Mouse (Mus musculus) heart, embryonic 16.5 days (tissue): ENCODE measurements at regions not wholly inside any gene's neighbourhood (a gene's known extent, or its start where the extent isn't known, plus 50 kb on each side); places are given as distances from the start of the nearest gene placed in this dataset.

Experiments used
- ATAC-seq: fragments of 200-750 bp; cut with Nextera tagmentation; replicated peaks from 2 replicates; pipeline ENCODE4 v1.8.0; 2017; ENCODE audit warnings: moderate number of reproducible peaks; ENCODE audit not compliant: insufficient read depth, low FRiP score; ENCODE audit errors: extremely low read depth
- H3K27ac ChIP-seq: fragments of 300-500 bp; sonication (generic); 2 replicates; pipeline ENCODE4 v1.5.1; 2014; ENCODE audit warnings: mild to moderate bottlenecking, low read length, control low read depth, moderate library complexity
- H3K27me3 ChIP-seq: fragments of 300-500 bp; sonication (generic); 2 replicates; pipeline ENCODE4 v1.6.1; 2014; ENCODE audit warnings: low read length, mixed read lengths; ENCODE audit not compliant: control insufficient read depth, insufficient read depth
- H3K36me3 ChIP-seq: fragments of 300-500 bp; sonication (generic); 2 replicates; pipeline ENCODE4 v1.6.1; 2014; ENCODE audit not compliant: control insufficient read depth, insufficient read depth
- H3K4me1 ChIP-seq: fragments of 300-500 bp; sonication (generic); 2 replicates; pipeline ENCODE4 v1.6.1; 2014; ENCODE audit warnings: low read length, mixed read lengths; ENCODE audit not compliant: control insufficient read depth, insufficient read depth
- H3K4me2 ChIP-seq: fragments of 300-500 bp; sonication (generic); 2 replicates; pipeline ENCODE4 v1.6.1; 2014; ENCODE audit warnings: low read depth, mild to moderate bottlenecking, control low read depth, low read length
- H3K4me3 ChIP-seq: fragments of 300-500 bp; sonication (generic); 2 replicates; pipeline ENCODE4 v1.5.1; 2014; ENCODE audit warnings: mild to moderate bottlenecking, control low read depth, low read length
- H3K9ac ChIP-seq: fragments of 300-500 bp; sonication (generic); 2 replicates; pipeline ENCODE4 v1.6.1; 2014; ENCODE audit warnings: low read length, control low read depth
- H3K9me3 ChIP-seq: fragments of 300-500 bp; sonication (generic); replicated peaks from 2 replicates; pipeline ENCODE4 v1.6.1; 2016; ENCODE audit warnings: low read length; ENCODE audit not compliant: control insufficient read depth
- WGBS: fragments of 180-500 bp; shearing (Covaris S2); extraction: QIAGEN DNeasy Blood & Tissue Kit; methylation state at CpG from one replicate; pipeline ENCODE4 v1.1.7; 2014; 5-methylcytosine and 5-hydroxymethylcytosine counted together

- Histone ChIP-seq H3K36me3 (no peaks in the 10 kb centered on the region), H3K4me3 (no peak overlapping the region), H3K27ac (peak overlapping the region; percentile 14; the same call in 1 of the 2 replicates), H3K9me3 (no peaks in the 10 kb centered on the region), H3K4me2 (peak overlapping the region; percentile 26; the same call in 1 of the 2 replicates), H3K27me3 (no peaks in the 10 kb centered on the region), H3K9ac (peak overlapping the region; percentile 43), H3K4me1 (peaks cover 10% of the 10 kb centered on the region)
- 16% methylated on average over 5 of the region's 5 CpGs for WGBS
- no peak for ATAC-seq
Measured at GRCm38 (mm10) chr2:50810336-50811066, 338.4 kb downstream of the Rnd3 start.

DNA sequence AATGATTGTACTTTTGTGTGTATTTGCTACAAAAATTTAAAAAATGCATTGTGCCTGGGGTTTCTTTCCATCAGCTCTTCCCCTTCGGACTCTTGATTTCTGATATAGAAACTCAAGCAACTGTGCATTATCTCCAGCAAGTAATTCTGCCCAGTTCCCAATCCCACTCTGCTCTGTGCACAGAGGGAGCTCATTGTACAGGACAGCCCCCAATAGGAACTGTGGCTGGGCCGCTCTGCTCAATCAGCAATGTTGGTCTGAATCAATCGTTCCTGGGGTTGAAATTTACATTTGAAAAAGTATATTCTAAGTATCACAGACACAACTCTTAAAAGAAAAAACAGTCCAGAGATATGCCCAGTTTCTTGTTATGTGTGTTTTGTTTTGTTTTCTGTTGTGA is 339.1 kb downstream of the Rnd3 start:
- H3K4me2 ChIP-seq = no peak overlapping the region
- no peaks in the 10 kb centered on the region for H3K36me3 ChIP-seq
- ATAC-seq = no peak
- no peaks in the 10 kb centered on the region for H3K9me3 ChIP-seq
- no peak overlapping the region for H3K9ac ChIP-seq
- H3K27me3 ChIP-seq = no peaks in the 10 kb centered on the region
- 66% methylated on average over 3 of the region's 3 CpGs for WGBS
- no peak overlapping the region for H3K27ac ChIP-seq
- H3K4me1 ChIP-seq = peaks cover 10% of the 10 kb centered on the region
- no peak overlapping the region for H3K4me3 ChIP-seq

DNA sequence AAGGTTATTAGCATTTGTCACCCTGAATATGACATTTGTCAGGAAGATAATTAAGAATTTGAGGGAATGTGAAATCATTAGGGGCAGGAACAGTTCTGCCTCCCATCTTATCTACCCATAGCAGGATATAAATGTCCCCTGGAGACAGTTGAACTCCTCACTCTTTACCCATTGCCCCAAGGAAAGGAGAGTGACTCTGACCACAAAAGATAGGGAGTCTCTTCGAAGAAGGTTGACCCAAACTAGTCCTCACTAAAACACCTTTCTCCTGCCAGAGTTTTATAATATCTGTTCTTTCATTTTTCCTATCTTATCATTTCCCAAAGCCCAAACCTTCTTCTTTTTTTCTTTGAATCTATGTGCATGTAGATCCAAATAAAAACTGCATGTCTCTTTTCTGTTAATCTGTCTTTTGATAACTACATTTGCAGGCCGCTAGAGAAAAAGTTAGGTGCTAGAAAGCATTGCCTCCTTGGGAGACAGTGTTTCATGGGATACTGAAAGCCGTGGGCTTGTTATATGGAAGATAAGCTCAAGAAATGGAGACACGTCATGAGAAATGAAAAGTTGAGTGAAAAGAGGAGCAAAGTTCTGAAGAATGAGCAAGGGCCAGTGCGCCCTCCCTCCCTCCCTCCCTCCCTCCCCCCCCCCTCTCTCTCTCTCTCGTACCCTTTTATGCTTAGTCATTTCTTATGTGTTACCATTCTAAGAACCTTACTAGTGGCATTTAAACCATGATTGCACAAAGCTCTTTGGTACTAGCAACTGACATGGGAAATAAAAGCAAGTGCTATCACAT is 341.6 kb downstream of the Rnd3 start:
- Histone ChIP-seq H3K36me3 (no peaks in the 10 kb centered on the region), H3K9me3 (no peaks in the 10 kb centered on the region), H3K4me3 (no peak overlapping the region), H3K4me2 (no peak overlapping the region), H3K27ac (no peak overlapping the region), H3K9ac (no peak overlapping the region), H3K4me1 (peaks cover 7% of the 10 kb centered on the region; the same call in 1 of the 2 replicates), H3K27me3 (no peaks in the 10 kb centered on the region)
- WGBS = 69% methylated on average over 6 of the region's 6 CpGs
- no peak for ATAC-seq

GRCm38 (mm10) chr2:50805645-50806044 is 343.3 kb downstream of the Rnd3 start:
- Histone ChIP-seq H3K9ac (no peak overlapping the region), H3K4me2 (no peak overlapping the region), H3K4me3 (no peak overlapping the region), H3K27ac (no peak overlapping the region), H3K4me1 (peaks cover 5% of the 10 kb centered on the region; the same call in 1 of the 2 replicates), H3K27me3 (no peaks in the 10 kb centered on the region), H3K36me3 (no peaks in the 10 kb centered on the region), H3K9me3 (no peaks in the 10 kb centered on the region)
- ATAC-seq = no peak
- WGBS = 72% methylated on average over 3 of the region's 3 CpGs

DNA sequence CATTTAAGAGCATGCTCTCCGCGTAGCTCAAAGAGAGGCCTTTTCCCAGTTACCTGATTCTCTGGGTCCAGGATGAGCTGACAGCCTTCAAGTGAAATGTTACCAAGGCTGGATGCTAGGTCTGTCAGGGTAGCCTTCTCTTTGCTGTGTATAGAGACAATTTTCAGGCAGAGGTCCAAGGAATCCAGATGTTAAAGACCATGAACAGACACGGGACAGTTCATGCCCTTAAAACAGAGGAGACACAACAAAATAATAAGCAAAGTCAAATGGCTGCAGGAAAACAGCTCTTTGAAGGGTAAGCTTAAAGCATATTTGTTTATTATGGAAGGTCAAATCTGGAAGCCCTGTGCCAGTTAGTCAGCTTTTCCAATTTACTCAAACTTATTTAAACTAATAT is 352.8 kb downstream of the Rnd3 start:
- ATAC-seq = no peak
- H3K9me3 ChIP-seq = no peaks in the 10 kb centered on the region
- H3K36me3 ChIP-seq = no peaks in the 10 kb centered on the region
- H3K4me3 ChIP-seq = no peak overlapping the region
- WGBS = 75% methylated on average over 3 of the region's 3 CpGs
- no peaks in the 10 kb centered on the region for H3K4me1 ChIP-seq
- H3K4me2 ChIP-seq = no peak overlapping the region
- no peaks in the 10 kb centered on the region for H3K27me3 ChIP-seq
- H3K27ac ChIP-seq = no peak overlapping the region
- H3K9ac ChIP-seq = no peak overlapping the region

DNA sequence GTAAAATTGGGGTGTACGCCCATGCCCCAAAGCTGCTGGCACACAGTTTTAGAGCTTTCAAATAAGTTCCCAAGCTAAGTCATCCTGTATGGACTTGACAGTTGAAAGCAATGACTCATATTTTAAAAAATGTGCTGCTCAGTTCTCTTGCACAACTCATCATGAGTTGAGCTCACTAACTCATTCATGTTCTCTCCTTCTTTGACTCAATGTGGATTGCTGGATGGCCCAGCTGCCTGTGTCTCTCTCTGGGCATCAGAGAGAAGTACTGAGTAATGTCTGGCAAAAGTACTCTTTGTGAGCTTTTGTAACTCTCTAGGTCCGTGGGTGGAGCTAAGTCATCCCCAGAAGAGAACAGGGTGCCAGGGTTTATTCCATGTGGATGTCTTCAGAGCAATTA is 355.3 kb downstream of the Rnd3 start:
- Histone ChIP-seq H3K36me3 (no peaks in the 10 kb centered on the region), H3K27ac (no peak overlapping the region), H3K4me1 (no peaks in the 10 kb centered on the region), H3K4me3 (no peak overlapping the region), H3K4me2 (no peak overlapping the region), H3K27me3 (no peaks in the 10 kb centered on the region), H3K9ac (no peak overlapping the region), H3K9me3 (no peaks in the 10 kb centered on the region)
- no peak for ATAC-seq
- WGBS = 81% methylated on average over 2 of the region's 2 CpGs

- Histone ChIP-seq H3K9me3 (no peaks in the 10 kb centered on the region), H3K4me2 (no peak overlapping the region), H3K4me1 (no peaks in the 10 kb centered on the region), H3K27ac (no peak overlapping the region), H3K9ac (no peak overlapping the region), H3K4me3 (no peak overlapping the region), H3K36me3 (no peaks in the 10 kb centered on the region), H3K27me3 (no peaks in the 10 kb centered on the region)
- 91% methylated on average over 1 of the region's 1 CpGs for WGBS
- no peak for ATAC-seq
Measured at GRCm38 (mm10) chr2:50793067-50793466, 355.8 kb downstream of the Rnd3 start.

GRCm38 (mm10) chr2:50789051-50789651 is 359.8 kb downstream of the Rnd3 start:
- Histone ChIP-seq H3K4me2 (no peak overlapping the region), H3K4me3 (no peak overlapping the region), H3K4me1 (no peaks in the 10 kb centered on the region), H3K27ac (no peak overlapping the region), H3K36me3 (no peaks in the 10 kb centered on the region), H3K9me3 (no peaks in the 10 kb centered on the region), H3K27me3 (no peaks in the 10 kb centered on the region), H3K9ac (no peak overlapping the region)
- WGBS = 51% methylated on average over 4 of the region's 4 CpGs
- ATAC-seq = no peak

DNA sequence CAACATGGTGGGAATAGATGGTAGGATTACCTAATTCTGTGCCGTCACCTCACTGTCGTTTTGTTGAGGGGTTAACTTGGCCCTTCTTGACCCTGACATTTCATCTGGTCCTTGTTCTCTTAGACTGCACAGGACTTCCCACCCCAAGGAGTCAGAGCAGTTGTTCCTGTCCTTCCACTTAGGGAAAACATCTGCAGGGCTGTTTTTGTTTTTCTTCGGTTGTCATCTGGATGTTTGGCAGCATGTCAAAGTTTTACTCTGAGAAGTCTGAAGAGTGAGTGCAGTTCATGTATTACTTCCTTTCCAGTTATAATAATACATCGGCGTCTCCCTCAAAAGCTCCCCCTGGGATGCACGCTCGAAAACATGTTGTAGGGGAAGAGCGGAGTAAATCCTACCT is 376.8 kb downstream of the Rnd3 start:
- Histone ChIP-seq H3K27me3 (no peaks in the 10 kb centered on the region), H3K27ac (no peak overlapping the region), H3K4me3 (no peak overlapping the region), H3K4me2 (no peak overlapping the region), H3K9ac (no peak overlapping the region), H3K4me1 (no peaks in the 10 kb centered on the region), H3K9me3 (no peaks in the 10 kb centered on the region), H3K36me3 (no peaks in the 10 kb centered on the region)
- no peak for ATAC-seq
- 55% methylated on average over 8 of the region's 8 CpGs for WGBS
